Mouse (Mus musculus) CH12.LX (cell line): Measurements from ENCODE around the gene Chst11. TPM values are rescaled to one million over a fixed set of nuclear protein-coding genes. Genes with fewer than 3 reads are reported as not detected.

Source experiments
- DNase-seq: peaks from one replicate; pipeline ENCODE4 v3.0.0-alpha.2; 2013; ENCODE audit errors: extremely low read depth
- H3K27ac ChIP-seq: 2 replicates; pipeline ENCODE4 v1.5.1; 2012; ENCODE audit warnings: low read depth, mild to moderate bottlenecking, control low read depth, moderate library complexity; ENCODE audit not compliant: insufficient read depth
- H3K27me3 ChIP-seq: replicated peaks from 2 replicates; pipeline ENCODE3; 2012; ENCODE audit warnings: inconsistent platforms
- H3K36me3 ChIP-seq, 2 experiments: replicated peaks in 1 of 2; 2 replicates each; pipeline versions ENCODE3 to v1.6.1; 2012; ENCODE audit warnings: inconsistent platforms in 1 of 2, low read length in 1 of 2, mild to moderate bottlenecking in 1 of 2, mixed read lengths in 1 of 2, moderate library complexity in 1 of 2; ENCODE audit not compliant: control insufficient read depth in 1 of 2, insufficient read depth in 1 of 2
- H3K4me1 ChIP-seq, 2 experiments: 2 replicates each; pipeline ENCODE4 v1.6.1; 2012; ENCODE audit warnings: inconsistent platforms in 1 of 2, moderate library complexity in 1 of 2; ENCODE audit not compliant: insufficient read depth in 2 of 2, control insufficient read depth in 1 of 2
- H3K4me2 ChIP-seq: 2 replicates; pipeline ENCODE4 v1.6.1; 2012; ENCODE audit warnings: low read depth, mild to moderate bottlenecking, control low read depth; ENCODE audit not compliant: poor library complexity, insufficient read depth, severe bottlenecking
- H3K4me3 ChIP-seq, 3 experiments: fragments of 150-350 bp in 1 of 3; sonication (generic) in 1 of 3; replicated peaks in 1 of 3; 2 replicates each; pipeline versions ENCODE3 to v1.5.1; 2011 to 2012; ENCODE audit warnings: low read depth in 2 of 3, low read length in 2 of 3, mild to moderate bottlenecking in 2 of 3, moderate library complexity in 2 of 3, control low read depth in 1 of 3, improper control_type of control experiment in 1 of 3, inconsistent platforms in 1 of 3, mixed read lengths in 1 of 3; ENCODE audit not compliant: poor library complexity in 1 of 3
- H3K79me2 ChIP-seq: replicated peaks from 2 replicates; pipeline ENCODE4 v1.6.1; 2012; ENCODE audit warnings: mild to moderate bottlenecking, moderate library complexity; ENCODE audit not compliant: control insufficient read depth, poor library complexity, insufficient read depth, severe bottlenecking; ENCODE audit errors: extremely low read depth
- H3K9ac ChIP-seq: 2 replicates; pipeline ENCODE4 v1.6.1; 2012; ENCODE audit warnings: low read depth, mild to moderate bottlenecking, control low read depth, moderate library complexity; ENCODE audit not compliant: insufficient read depth
- H3K9me3 ChIP-seq: replicated peaks from 2 replicates; pipeline ENCODE3; 2012; ENCODE audit warnings: low read length, inconsistent platforms, mixed read lengths
- BHLHE40 ChIP-seq: IDR thresholded peaks from 2 replicates; pipeline ENCODE4 v1.6.1; 2011; ENCODE audit warnings: mild to moderate bottlenecking, low read depth, low read length, improper control_type of control experiment
- CHD1 ChIP-seq: IDR thresholded peaks from 2 replicates; pipeline ENCODE4 v1.6.1; 2012; ENCODE audit warnings: low read depth, low read length, improper control_type of control experiment, inconsistent platforms
- ELF1 ChIP-seq: IDR thresholded peaks from 2 replicates; pipeline ENCODE4 v1.6.1; 2014; ENCODE audit warnings: low read depth, mild to moderate bottlenecking, inconsistent platforms, low read length, improper control_type of control experiment
- EP300 ChIP-seq: IDR thresholded peaks from 2 replicates; pipeline ENCODE4 v1.6.1; 2011; ENCODE audit warnings: low read length, improper control_type of control experiment
- ETS1 ChIP-seq: conservative IDR thresholded peaks from 2 replicates; pipeline ENCODE4 v1.6.1; 2012; ENCODE audit warnings: low read depth, mild to moderate bottlenecking, inconsistent platforms, low read length, improper control_type of control experiment, moderate library complexity
- IRF4 ChIP-seq: IDR thresholded peaks from 2 replicates; pipeline ENCODE4 v1.6.1; 2014; ENCODE audit warnings: low read depth, mild to moderate bottlenecking, inconsistent platforms, low read length, improper control_type of control experiment
- JUN ChIP-seq: IDR thresholded peaks from 2 replicates; pipeline ENCODE4 v1.6.1; 2011; ENCODE audit warnings: low read depth, mild to moderate bottlenecking, low read length, improper control_type of control experiment, moderate library complexity; ENCODE audit not compliant: insufficient read depth
- MAFK ChIP-seq: IDR thresholded peaks from 2 replicates; pipeline ENCODE4 v1.6.1; 2011; ENCODE audit warnings: low read length, improper control_type of control experiment; ENCODE audit not compliant: insufficient replicate concordance
- MEF2A ChIP-seq: IDR thresholded peaks from 2 replicates; pipeline ENCODE4 v1.6.1; 2014; ENCODE audit warnings: low read depth, mild to moderate bottlenecking, inconsistent platforms, low read length, improper control_type of control experiment, borderline replicate concordance
- MXI1 ChIP-seq: IDR thresholded peaks from 2 replicates; pipeline ENCODE4 v1.6.1; 2011; ENCODE audit warnings: mild to moderate bottlenecking, low read depth, low read length, improper control_type of control experiment
- MYC ChIP-seq: IDR thresholded peaks from 2 replicates; pipeline ENCODE4 v1.6.1; 2011; ENCODE audit warnings: low read depth, mild to moderate bottlenecking, improper control_type of control experiment, low read length
- NRF1 ChIP-seq: IDR thresholded peaks from 2 replicates; pipeline ENCODE4 v1.6.1; 2014; ENCODE audit warnings: low read depth, mild to moderate bottlenecking, inconsistent platforms, low read length, improper control_type of control experiment, moderate library complexity
- RAD21 ChIP-seq: IDR thresholded peaks from 2 replicates; pipeline ENCODE4 v1.6.1; 2011; ENCODE audit warnings: low read depth, mild to moderate bottlenecking, low read length, improper control_type of control experiment, moderate library complexity
- RCOR1 ChIP-seq: conservative IDR thresholded peaks from 2 replicates; pipeline ENCODE4 v1.6.1; 2012; ENCODE audit warnings: low read depth, mild to moderate bottlenecking, inconsistent platforms, low read length, improper control_type of control experiment
- SIN3A ChIP-seq: IDR thresholded peaks from 2 replicates; pipeline ENCODE4 v1.6.1; 2012; ENCODE audit warnings: low read length, improper control_type of control experiment, inconsistent platforms
- SMC3 ChIP-seq: IDR thresholded peaks from 2 replicates; pipeline ENCODE4 v1.6.1; 2011; ENCODE audit warnings: low read depth, low read length, improper control_type of control experiment
- TBP ChIP-seq: conservative IDR thresholded peaks from 2 replicates; pipeline ENCODE4 v1.6.1; 2011; ENCODE audit warnings: low read depth, low read length, improper control_type of control experiment
- UBTF ChIP-seq: IDR thresholded peaks from 2 replicates; pipeline ENCODE4 v1.6.1; 2012; ENCODE audit warnings: low read depth, mild to moderate bottlenecking, inconsistent platforms, low read length, improper control_type of control experiment, moderate library complexity
- ZC3H11A ChIP-seq: IDR thresholded peaks from 2 replicates; pipeline ENCODE4 v1.6.1; 2012; ENCODE audit warnings: low read depth, mild to moderate bottlenecking, inconsistent platforms, low read length, improper control_type of control experiment
- ZKSCAN1 ChIP-seq: IDR thresholded peaks from 2 replicates; pipeline ENCODE4 v1.6.1; 2012; ENCODE audit warnings: low read depth, inconsistent platforms, low read length, improper control_type of control experiment, borderline replicate concordance
- ZNF384 ChIP-seq: IDR thresholded peaks from 2 replicates; pipeline ENCODE4 v1.6.1; 2012; ENCODE audit warnings: low read depth, low read length, improper control_type of control experiment, inconsistent platforms
- dilution Hi-C: fragments of 300-500 bp; cut with MboI; formaldehyde crosslinking; loops from 2 replicates; pipeline ENCODE4 v1.14.3; 2020; ENCODE audit warnings: low sequenced_read_pairs; ENCODE audit not compliant: extremely low pct_unique_long_range_greater_than_20kb, extremely low pct_ligation_motif_present
- in situ Hi-C: fragments of 300-500 bp; cut with MboI; formaldehyde crosslinking; loops from 3 replicates; pipeline ENCODE4 v1.14.3; 2019; ENCODE audit warnings: low sequenced_read_pairs, low pct_ligation_motif_present, low pct_unique_long_range_greater_than_20kb, mixed read lengths
- polyA plus RNA-seq: library from polyadenylated mRNA; unstranded; fragments of >175 nt; gene quantifications from 2 replicates; pipeline ENCODE4 v1.2.1, GENCODE M21; 2012; ENCODE audit warnings: low read depth; ENCODE audit not compliant: insufficient read length
- total RNA-seq, 2 experiments: library from RNA; depleted of rRNA; stranded (reverse); fragments of 300-350 nt in 1 of 2; fragments of >200 nt in 1 of 2; gene quantifications; 2 replicates each; pipeline ENCODE4 v1.2.3; 2012 to 2014

The Chst11 gene
- total and polyA plus RNA-seq, 3 experiments, result 3.6 to 5.3 (median 4.5) TPM

- no peak overlapping the region for H3K9ac ChIP-seq
- no peaks in the 10 kb centered on the region; the same call in 1 of the 2 replicates for H3K79me2 ChIP-seq
- peaks cover 12 to 41% of the 10 kb centered on the region in 2 experiments for H3K4me1 ChIP-seq
- in situ Hi-C loops (no loop called here), dilution Hi-C loops (no loop called here)
- no peak overlapping the region for H3K4me3 ChIP-seq
- DNase-seq, result peak; percentile 62
- no peaks in the 10 kb centered on the region for H3K9me3 ChIP-seq
- peak; percentile 76; the same call in 1 of the 2 replicates for TF ChIP-seq UBTF
- TF ChIP-seq ETS1, result peak; percentile 32; the same call in 1 of the 2 replicates
- no peak for TF ChIP-seq ZKSCAN1
- no peak for TF ChIP-seq CHD1
- TF ChIP-seq NRF1, result no peak
- TF ChIP-seq BHLHE40, result 0 out of 2 replicates have a peak, but pooled peaks have one; percentile 36
- TF ChIP-seq ZNF384, result no peak
- TF ChIP-seq MYC, result no peak
- TF ChIP-seq EP300, result peak; percentile 73; the same call in 1 of the 2 replicates
- TF ChIP-seq ZC3H11A, result no peak
- TF ChIP-seq MEF2A, result peak; percentile 32; the same call in 1 of the 2 replicates
- 0 out of 2 replicates have a peak, but pooled peaks have one; percentile 25 for TF ChIP-seq IRF4
- no peak for TF ChIP-seq MXI1
- TF ChIP-seq TBP, result peak; percentile 84
- TF ChIP-seq JUN, result no peak
- TF ChIP-seq RAD21, result no peak
- no peak for TF ChIP-seq ELF1
- no peak for TF ChIP-seq SMC3
- no peak overlapping the region; the same call in 1 of the 2 replicates for H3K27ac ChIP-seq
- H3K36me3 ChIP-seq, result no peaks in the 10 kb centered on the region
- H3K27me3 ChIP-seq, result no peaks in the 10 kb centered on the region
- peak overlapping the region; percentile 47; the same call in 1 of the 2 replicates for H3K4me2 ChIP-seq
These were observed 47.3 kb downstream of the Chst11 start for GRCm38 (mm10) chr10:83032559-83032958.

- Histone ChIP-seq H3K36me3 (no peaks in the 10 kb centered on the region), H3K27me3 (no peaks in the 10 kb centered on the region), H3K9me3 (no peaks in the 10 kb centered on the region), H3K4me3 (no peak overlapping the region), H3K27ac (no peak overlapping the region), H3K9ac (no peak overlapping the region), H3K79me2 (no peaks in the 10 kb centered on the region; the same call in 1 of the 2 replicates), H3K4me1 (peaks cover 12 to 51% of the 10 kb centered on the region in 2 experiments), H3K4me2 (no peak overlapping the region)
- TF ChIP-seq MEF2A (no peak), SIN3A (no peak), RCOR1 (no peak), TBP (no peak), ZNF384 (no peak), MAFK (no peak)
- no peak for DNase-seq
- in situ Hi-C loops (no loop called here), dilution Hi-C loops (no loop called here)
These were observed 51.2 kb downstream of the Chst11 start for GRCm38 (mm10) chr10:83036340-83037045.
